Mouse (Mus musculus) forebrain, embryonic 15.5 days (tissue): ENCODE results near the gene Gpr19. TPM values are rescaled to one million over a fixed set of nuclear protein-coding genes. Genes with fewer than 3 reads are reported as not detected.
A peak's percentile ranks its signal among the peaks of the same experiment; 100 is the strongest.

ENCODE experiments used
- ATAC-seq: fragments of 200-750 bp; cut with Nextera tagmentation; replicated peaks from 2 replicates; pipeline ENCODE4 v1.8.0; 2017; ENCODE audit warnings: mild to moderate bottlenecking, moderate TSS enrichment, moderate library complexity
- H3K27ac ChIP-seq: fragments of 300-500 bp; sonication (generic); replicated peaks from 2 replicates; pipeline ENCODE4 v1.5.1; 2015; ENCODE audit warnings: mild to moderate bottlenecking, inconsistent platforms
- H3K27me3 ChIP-seq: fragments of 300-500 bp; sonication (generic); 2 replicates; pipeline ENCODE4 v1.6.1; 2015; ENCODE audit warnings: inconsistent platforms
- H3K36me3 ChIP-seq: fragments of 300-500 bp; sonication (generic); 2 replicates; pipeline ENCODE4 v1.6.1; 2015; ENCODE audit warnings: mild to moderate bottlenecking, inconsistent platforms
- H3K4me1 ChIP-seq: fragments of 300-500 bp; sonication (generic); 2 replicates; pipeline ENCODE4 v1.6.1; 2015; ENCODE audit warnings: inconsistent platforms
- H3K4me2 ChIP-seq: fragments of 300-500 bp; sonication (generic); replicated peaks from 2 replicates; pipeline ENCODE4 v1.6.1; 2015; ENCODE audit warnings: mild to moderate bottlenecking, inconsistent platforms
- H3K4me3 ChIP-seq: fragments of 300-500 bp; sonication (generic); 2 replicates; pipeline ENCODE4 v1.5.1; 2015; ENCODE audit warnings: mild to moderate bottlenecking, inconsistent platforms
- H3K9ac ChIP-seq: fragments of 300-500 bp; sonication (generic); replicated peaks from 2 replicates; pipeline ENCODE4 v1.6.1; 2015; ENCODE audit warnings: mild to moderate bottlenecking, inconsistent platforms
- H3K9me3 ChIP-seq: fragments of 300-500 bp; sonication (generic); 2 replicates; pipeline ENCODE4 v1.6.1; 2016; ENCODE audit warnings: inconsistent platforms
- WGBS: fragments of 180-500 bp; shearing (Covaris S2); methylation state at CpG from one replicate; pipeline ENCODE4 v1.1.7; 2015; ENCODE audit warnings: mixed read lengths; 5-methylcytosine and 5-hydroxymethylcytosine counted together
- polyA plus RNA-seq: library from polyadenylated mRNA; unstranded; fragments of >200 nt; fragmentation: Nextera tagmentation; extraction: Ambion mirVana; gene quantifications from 2 replicates; pipeline ENCODE4 v1.2.1, GENCODE M21; 2015

Gpr19 gene
- polyA plus RNA-seq, 1 experiment from 2014 or later, result 47.7 TPM

- H3K36me3 ChIP-seq, result no peaks in the 10 kb centered on the region
- H3K27ac ChIP-seq, result no peak overlapping the region
- H3K27me3 ChIP-seq, result no peaks in the 10 kb centered on the region
- H3K9me3 ChIP-seq, result no peaks in the 10 kb centered on the region
- H3K9ac ChIP-seq, result no peak overlapping the region
- peaks cover 10% of the 10 kb centered on the region; the same call in 1 of the 2 replicates for H3K4me1 ChIP-seq
- ATAC-seq, result no peak
- 60% methylated on average over 9 of the region's 9 CpGs for WGBS
- H3K4me3 ChIP-seq, result no peak overlapping the region
- H3K4me2 ChIP-seq, result no peak overlapping the region
These were observed 63.7 kb downstream of the Gpr19 start for GRCm38 (mm10) chr6:134834585-134835251.

GRCm38 (mm10) chr6:134830776-134831175 is 67.6 kb downstream of the Gpr19 start:
- H3K4me1 ChIP-seq, result peaks cover 18% of the 10 kb centered on the region
- WGBS, result 5% methylated on average over 10 of the region's 10 CpGs
- ATAC-seq, result peak; percentile 4; the same call in 1 of the 2 replicates
- 0 out of 2 replicates have a peak overlapping the region, but pooled peaks have one; percentile 73 for H3K27ac ChIP-seq
- peak overlapping the region; percentile 75 for H3K4me2 ChIP-seq
- peak overlapping the region; percentile 71 for H3K9ac ChIP-seq
- no peaks in the 10 kb centered on the region for H3K36me3 ChIP-seq
- H3K27me3 ChIP-seq, result no peaks in the 10 kb centered on the region
- no peaks in the 10 kb centered on the region for H3K9me3 ChIP-seq
- H3K4me3 ChIP-seq, result peak overlapping the region; percentile 75

GRCm38 (mm10) chr6:134829786-134830700 is 68.3 kb downstream of the Gpr19 start, which contains the start of gene Crebl2:
Gene Crebl2 (plus strand): TSS chr6:134830154.
- Histone ChIP-seq H3K9ac (peak within 1 kb of the TSS; percentile 71), H3K4me1 (peaks cover 18% of the 10 kb centered on the region), H3K27me3 (no peaks in the 10 kb centered on the region), H3K27ac (peak within 1 kb of the TSS; percentile 73), H3K4me2 (peak within 1 kb of the TSS; percentile 75), H3K9me3 (no peaks in the 10 kb centered on the region), H3K36me3 (no peaks in the 10 kb centered on the region), H3K4me3 (peak within 1 kb of the TSS; percentile 75)
- WGBS, result under 1% methylated on average over 57 of the region's 58 CpGs
- ATAC-seq, result peak; percentile 99

GRCm38 (mm10) chr6:134822844-134823243 is 75.5 kb downstream of the Gpr19 start:
- Histone ChIP-seq H3K9ac (no peak overlapping the region), H3K4me1 (no peaks in the 10 kb centered on the region), H3K4me2 (no peak overlapping the region), H3K4me3 (no peak overlapping the region), H3K27ac (no peak overlapping the region), H3K36me3 (no peaks in the 10 kb centered on the region), H3K9me3 (no peaks in the 10 kb centered on the region), H3K27me3 (no peaks in the 10 kb centered on the region)
- 69% methylated on average over 10 of the region's 10 CpGs for WGBS
- no peak for ATAC-seq

GRCm38 (mm10) chr6:134820411-134820810 is 78.0 kb downstream of the Gpr19 start:
- no peak overlapping the region for H3K9ac ChIP-seq
- no peak overlapping the region for H3K4me3 ChIP-seq
- 74% methylated on average over 6 of the region's 6 CpGs for WGBS
- no peak overlapping the region for H3K27ac ChIP-seq
- H3K27me3 ChIP-seq, result no peaks in the 10 kb centered on the region
- H3K4me2 ChIP-seq, result no peak overlapping the region
- no peak for ATAC-seq
- H3K4me1 ChIP-seq, result no peaks in the 10 kb centered on the region
- H3K36me3 ChIP-seq, result no peaks in the 10 kb centered on the region
- H3K9me3 ChIP-seq, result no peaks in the 10 kb centered on the region

GRCm38 (mm10) chr6:134819741-134820140 is 78.6 kb downstream of the Gpr19 start:
- Histone ChIP-seq H3K9ac (no peak overlapping the region), H3K9me3 (no peaks in the 10 kb centered on the region), H3K4me3 (no peak overlapping the region), H3K27ac (no peak overlapping the region), H3K36me3 (no peaks in the 10 kb centered on the region), H3K4me2 (no peak overlapping the region), H3K4me1 (no peaks in the 10 kb centered on the region), H3K27me3 (no peaks in the 10 kb centered on the region)
- 47% methylated on average over 5 of the region's 5 CpGs for WGBS
- no peak for ATAC-seq

Other genes with a start within 250 kb of the Gpr19 start
- 8.5 and 10.3 TPM in 2 replicates for gene Dusp16, start 106.0 kb downstream of the Gpr19 start, polyA plus RNA-seq
- 3.8 and 3.9 TPM in 2 replicates for gene Crebl2, start 68.4 kb downstream of the Gpr19 start, polyA plus RNA-seq
- 52.4 and 55.1 TPM in 2 replicates for gene Cdkn1b, start 21.8 kb upstream of the Gpr19 start, polyA plus RNA-seq
- 3.5 and 3.8 TPM in 2 replicates for gene Apold1, start 83.1 kb upstream of the Gpr19 start, polyA plus RNA-seq
- 89.0 and 91.8 TPM in 2 replicates for gene Ddx47, start 113.0 kb upstream of the Gpr19 start, polyA plus RNA-seq
- gene Gprc5a, start 167.1 kb upstream of the Gpr19 start, polyA plus RNA-seq, result 0.28 and 0.42 TPM in 2 replicates
- not detected in 2 replicates for gene Gprc5d, start 219.7 kb upstream of the Gpr19 start, polyA plus RNA-seq